Mouse (Mus musculus): ENCODE measurements around the gene Trappc10. TPM values are rescaled to one million over a fixed set of nuclear protein-coding genes. Genes with fewer than 3 reads are reported as not detected.

The Trappc10 gene
- polyA plus RNA-seq, 1 experiment from 2014 or later: 28.4 TPM

DNA sequence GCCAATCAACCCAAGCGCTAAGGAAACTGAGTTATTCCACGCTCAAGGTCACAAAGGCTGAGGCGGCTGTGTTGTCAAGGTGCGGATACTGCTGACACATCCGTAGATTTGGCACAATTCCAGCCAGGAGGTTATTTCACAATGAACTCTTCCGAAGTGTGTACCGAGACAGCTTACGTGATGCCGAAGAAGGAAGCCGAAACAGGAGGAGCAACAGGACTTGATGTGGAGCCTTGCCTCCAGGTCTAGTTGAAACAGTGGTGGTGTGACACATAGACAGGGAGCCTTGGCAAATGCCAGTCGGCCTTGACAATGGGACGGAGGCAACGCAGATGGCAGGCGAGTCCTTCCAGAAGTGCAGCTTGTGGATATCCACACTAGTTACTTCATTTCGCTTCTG lies 86.4 kb downstream of the Trappc10 start:
- H3K4me1 ChIP-seq: peaks cover 9% of the 10 kb centered on the region
- no peaks in the 10 kb centered on the region for H3K9me3 ChIP-seq (replicated peaks)
- H3K4me3 ChIP-seq (replicated peaks): no peak overlapping the region
- no peak overlapping the region for H3K27ac ChIP-seq (replicated peaks)
- 89% methylated on average over 15 of the region's 15 CpGs for WGBS
- peaks cover 19% of the 10 kb centered on the region for H3K36me3 ChIP-seq
- no peak for ATAC-seq (ENCODE audit: low FRiP score)
- no peaks in the 10 kb centered on the region for H3K27me3 ChIP-seq (replicated peaks)
- H3K9ac ChIP-seq (replicated peaks): no peak overlapping the region
- H3K4me2 ChIP-seq: no peak overlapping the region

DNA sequence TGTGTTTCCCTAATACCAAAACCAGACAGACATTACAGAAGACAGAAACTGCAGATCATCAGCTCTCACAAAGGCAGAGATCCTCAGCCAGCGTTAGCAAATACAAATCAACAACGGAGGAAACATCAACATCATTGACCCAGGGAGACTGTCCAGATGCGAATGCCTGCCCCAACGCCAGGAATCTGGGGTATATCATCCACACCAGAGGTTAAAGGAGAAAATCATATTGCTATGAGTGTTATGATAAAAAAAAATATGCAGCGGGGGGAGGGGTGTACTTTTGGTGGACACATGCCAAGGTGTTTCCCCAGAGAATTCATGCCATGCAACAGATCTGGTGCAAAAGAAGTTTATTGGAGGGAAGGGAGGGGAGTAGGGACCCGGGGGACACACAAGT lies 87.5 kb downstream of the Trappc10 start:
- no peaks in the 10 kb centered on the region for H3K27me3 ChIP-seq (replicated peaks)
- no peak overlapping the region for H3K9ac ChIP-seq (replicated peaks)
- no peak overlapping the region for H3K4me3 ChIP-seq (replicated peaks)
- H3K4me2 ChIP-seq: no peak overlapping the region
- no peak for ATAC-seq (ENCODE audit: low FRiP score)
- H3K4me1 ChIP-seq: peaks cover 9% of the 10 kb centered on the region
- peaks cover 9% of the 10 kb centered on the region; the same call in 1 of the 2 replicates for H3K36me3 ChIP-seq
- WGBS: 84% methylated on average over 6 of the region's 6 CpGs
- no peak overlapping the region for H3K27ac ChIP-seq (replicated peaks)
- no peaks in the 10 kb centered on the region for H3K9me3 ChIP-seq (replicated peaks)

DNA sequence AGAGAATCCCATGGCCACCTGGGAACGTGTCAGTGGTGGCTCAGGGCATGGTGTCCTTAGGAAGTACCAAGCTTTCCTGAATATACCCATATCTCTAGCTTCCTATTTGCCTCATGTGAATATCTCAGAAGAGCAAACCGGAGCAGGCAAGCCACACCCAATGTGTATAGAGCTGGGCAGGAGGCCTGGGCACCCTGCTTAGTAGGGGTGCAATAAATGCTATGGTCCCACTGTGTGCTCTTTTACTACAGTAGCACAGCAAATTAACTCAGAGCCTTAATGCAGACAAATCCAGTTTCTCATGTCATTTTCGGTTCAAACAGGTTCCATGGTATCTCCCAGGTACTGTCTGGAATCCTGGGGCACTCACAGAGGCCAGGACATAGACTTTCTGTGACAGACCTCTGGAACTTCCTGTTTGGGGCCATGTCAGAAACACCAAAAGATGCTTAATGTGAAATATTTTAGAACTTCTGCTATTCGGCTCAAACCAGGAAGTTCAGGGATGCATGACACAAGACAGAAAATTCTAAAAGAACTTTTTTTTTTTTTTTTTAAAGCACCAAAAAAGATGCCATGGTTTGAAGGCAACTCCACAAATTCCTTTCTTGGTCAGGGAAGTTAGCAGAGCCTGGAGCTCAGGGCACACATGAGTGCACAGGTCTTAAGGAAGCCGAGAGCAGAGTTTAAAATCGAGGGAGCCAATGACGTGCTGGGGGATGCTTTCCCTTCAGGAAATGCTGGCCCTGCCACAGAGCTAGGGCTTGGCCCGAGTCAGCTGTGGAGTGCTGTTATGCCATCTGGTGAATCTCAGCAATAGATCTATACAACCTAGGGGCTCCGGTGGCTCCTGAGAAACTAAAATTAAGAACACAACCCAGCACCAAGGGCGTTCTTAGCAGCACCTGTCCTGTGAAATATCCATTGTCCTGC lies 95.3 kb downstream of the Trappc10 start:
- WGBS: 76% methylated on average over 10 of the region's 10 CpGs
- no peak for ATAC-seq (ENCODE audit: low FRiP score)
- Histone ChIP-seq H3K36me3 (no peaks in the 10 kb centered on the region), H3K4me2 (no peak overlapping the region), H3K27ac (replicated peaks) (no peak overlapping the region), H3K9ac (replicated peaks) (no peak overlapping the region), H3K4me3 (replicated peaks) (no peak overlapping the region), H3K27me3 (replicated peaks) (no peaks in the 10 kb centered on the region), H3K9me3 (replicated peaks) (no peaks in the 10 kb centered on the region), H3K4me1 (no peaks in the 10 kb centered on the region)

DNA sequence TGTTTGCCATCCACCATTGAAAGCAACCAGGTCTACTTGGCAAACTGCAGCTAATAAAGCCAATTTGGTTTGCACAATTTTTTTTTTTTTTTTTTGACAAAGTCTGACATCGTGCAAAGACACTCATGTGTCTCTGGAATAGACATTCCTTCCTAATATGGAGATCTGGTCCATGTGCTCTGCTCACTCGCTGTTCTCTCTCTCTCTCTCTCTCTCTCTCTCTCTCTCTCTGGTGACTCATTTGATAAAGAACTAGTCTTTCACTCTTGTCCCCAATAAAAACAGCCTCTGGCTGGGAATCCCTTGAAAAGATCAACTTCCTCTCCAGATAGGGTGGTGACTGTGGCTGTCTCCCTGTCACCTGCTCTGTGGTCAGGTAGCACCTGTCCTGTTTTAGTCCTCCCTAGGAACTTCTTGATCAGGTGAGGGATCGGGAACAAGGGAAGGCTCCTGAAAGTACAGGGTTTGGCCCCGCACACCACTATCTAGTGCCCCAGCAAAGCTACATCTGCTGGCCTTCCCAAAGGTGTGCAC lies 96.5 kb downstream of the Trappc10 start:
- H3K27ac ChIP-seq (replicated peaks): no peak overlapping the region
- H3K9ac ChIP-seq (replicated peaks): no peak overlapping the region
- WGBS: 84% methylated on average over 4 of the region's 4 CpGs
- ATAC-seq (ENCODE audit: low FRiP score): no peak
- H3K36me3 ChIP-seq: no peaks in the 10 kb centered on the region
- H3K4me2 ChIP-seq: no peak overlapping the region
- H3K4me1 ChIP-seq: no peaks in the 10 kb centered on the region
- no peaks in the 10 kb centered on the region for H3K27me3 ChIP-seq (replicated peaks)
- H3K9me3 ChIP-seq (replicated peaks): no peaks in the 10 kb centered on the region
- H3K4me3 ChIP-seq (replicated peaks): no peak overlapping the region

DNA sequence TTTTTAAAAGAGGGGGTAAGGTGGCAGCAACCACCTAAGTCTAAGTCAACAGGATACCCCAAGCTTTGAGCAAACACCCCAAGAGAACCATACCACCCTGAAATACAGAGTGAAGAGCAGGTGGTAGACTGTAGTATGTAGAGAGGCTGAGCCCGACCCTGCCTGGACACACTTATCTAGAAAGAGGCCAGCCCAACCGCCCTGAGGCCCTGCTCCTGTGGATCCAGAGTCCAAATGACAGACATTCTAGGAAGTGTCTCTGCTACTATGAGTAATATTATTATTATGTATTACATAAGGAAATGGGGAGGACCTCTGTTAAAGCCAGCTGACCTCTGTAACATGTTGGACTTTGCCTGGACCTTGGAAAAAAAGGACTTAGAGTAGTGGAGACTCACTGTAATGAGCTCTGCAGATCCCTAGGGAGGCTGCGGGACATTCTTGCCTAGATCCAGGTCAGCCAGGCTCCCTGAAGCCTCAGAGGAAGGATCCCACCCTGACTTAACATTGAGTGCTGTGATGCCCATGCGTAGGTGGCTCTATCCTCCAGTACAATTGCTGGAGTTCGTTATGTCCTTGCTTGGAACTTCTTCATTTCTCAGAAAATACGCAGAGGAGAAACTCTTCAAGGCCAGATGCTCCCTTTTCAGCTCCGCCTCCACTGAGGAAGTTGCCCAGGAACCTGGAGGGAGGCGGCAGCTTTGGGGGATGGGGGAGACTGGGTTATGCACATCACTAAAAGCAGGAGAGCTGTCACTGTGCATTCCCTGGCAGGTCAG lies 100.5 kb downstream of the Trappc10 start:
- ATAC-seq (ENCODE audit: low FRiP score): no peak

DNA sequence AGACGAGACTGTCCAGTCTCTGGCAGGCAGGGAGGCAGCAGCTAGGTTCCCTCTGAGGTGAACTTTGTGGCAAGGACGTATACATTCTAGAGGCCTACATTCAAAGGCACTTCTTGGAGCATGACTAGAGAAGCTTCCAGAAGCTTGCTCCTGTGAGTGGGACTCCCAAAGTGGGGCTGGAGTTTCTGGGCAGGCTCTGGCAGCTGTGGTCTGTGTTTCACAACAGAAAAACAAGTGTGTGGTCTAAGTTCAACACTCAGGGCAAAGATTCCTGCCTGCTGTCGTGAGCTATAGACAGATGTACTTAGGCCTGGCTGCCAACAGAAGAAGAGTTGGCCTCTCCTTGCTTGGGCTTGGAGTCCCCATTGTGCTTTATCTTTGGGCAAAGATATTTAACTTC lies 103.6 kb downstream of the Trappc10 start:
- no peak overlapping the region for H3K4me2 ChIP-seq
- H3K4me1 ChIP-seq: no peaks in the 10 kb centered on the region
- no peaks in the 10 kb centered on the region for H3K27me3 ChIP-seq (replicated peaks)
- H3K36me3 ChIP-seq: no peaks in the 10 kb centered on the region
- H3K4me3 ChIP-seq (replicated peaks): no peak overlapping the region
- H3K27ac ChIP-seq (replicated peaks): no peak overlapping the region
- no peak for ATAC-seq (ENCODE audit: low FRiP score)
- H3K9me3 ChIP-seq (replicated peaks): no peaks in the 10 kb centered on the region
- H3K9ac ChIP-seq (replicated peaks): no peak overlapping the region
- 76% methylated on average over 3 of the region's 3 CpGs for WGBS

More for the DNA sequence above, 100.5 kb downstream of the Trappc10 start:
- H3K36me3 ChIP-seq: no peaks in the 10 kb centered on the region
- no peaks in the 10 kb centered on the region for H3K9me3 ChIP-seq (replicated peaks)
- no peak overlapping the region for H3K27ac ChIP-seq (replicated peaks)
- WGBS: 63% methylated on average over 8 of the region's 8 CpGs
- no peaks in the 10 kb centered on the region for H3K27me3 ChIP-seq (replicated peaks)
- H3K4me3 ChIP-seq (replicated peaks): no peak overlapping the region
- H3K4me1 ChIP-seq: no peaks in the 10 kb centered on the region
- H3K4me2 ChIP-seq: no peak overlapping the region
- no peak overlapping the region for H3K9ac ChIP-seq (replicated peaks)

DNA sequence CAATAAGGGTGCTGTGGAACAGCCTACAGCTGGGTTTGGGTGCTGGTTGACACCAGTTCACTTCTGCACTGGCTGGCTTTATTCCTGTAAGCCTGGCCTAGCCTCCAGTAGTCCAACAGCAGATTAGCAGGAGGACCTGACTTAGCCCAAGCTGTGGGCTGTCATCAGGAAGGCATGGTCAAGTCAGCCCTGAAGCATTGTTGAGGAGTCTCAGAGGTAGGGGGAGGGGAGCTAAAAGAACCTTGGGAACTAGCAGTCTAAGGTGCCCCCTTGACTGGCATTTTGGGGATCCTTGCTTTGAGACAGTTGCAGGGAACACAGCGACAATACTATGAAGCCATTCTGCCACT lies 104.2 kb downstream of the Trappc10 start:
- Histone ChIP-seq H3K4me3 (replicated peaks) (no peak overlapping the region), H3K27me3 (replicated peaks) (no peaks in the 10 kb centered on the region), H3K9me3 (replicated peaks) (no peaks in the 10 kb centered on the region), H3K9ac (replicated peaks) (no peak overlapping the region), H3K36me3 (no peaks in the 10 kb centered on the region), H3K4me1 (peaks cover 3% of the 10 kb centered on the region), H3K27ac (replicated peaks) (no peak overlapping the region), H3K4me2 (no peak overlapping the region)
- ATAC-seq (ENCODE audit: low FRiP score): no peak
- WGBS: 100% methylated on average over 1 of the region's 1 CpGs

DNA sequence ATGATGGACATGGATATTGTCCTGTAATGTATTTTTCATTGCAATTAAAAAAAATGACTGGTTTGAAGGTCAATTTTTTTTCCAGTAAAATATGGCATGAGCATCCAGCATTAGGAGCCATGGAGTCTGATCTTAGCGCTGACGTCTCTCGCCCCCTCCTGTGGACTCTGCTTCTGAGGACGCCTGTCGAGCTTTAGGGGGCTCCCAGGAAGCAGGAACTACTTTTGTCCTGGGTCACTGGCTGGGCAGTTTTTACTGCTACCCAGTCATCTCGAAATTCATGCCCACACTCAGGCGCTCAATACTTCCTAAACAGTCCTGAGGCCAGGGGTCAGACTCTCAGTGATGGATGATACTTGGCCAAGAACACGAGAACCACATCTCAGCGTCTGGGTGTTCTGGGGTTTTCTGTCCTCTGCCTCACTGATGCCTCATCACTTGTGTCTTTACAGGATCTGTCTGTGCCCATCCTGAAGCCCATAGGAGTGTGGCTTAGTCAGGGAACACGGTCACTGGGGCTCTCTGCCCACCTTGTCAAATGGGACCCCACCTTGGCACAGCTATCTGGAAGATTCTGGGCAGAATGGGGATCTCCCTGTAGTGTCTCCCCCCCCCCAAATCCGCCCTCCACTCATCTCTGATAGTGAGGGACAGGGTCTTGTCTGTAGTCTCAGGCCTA lies 104.7 kb downstream of the Trappc10 start:
- H3K27me3 ChIP-seq (replicated peaks): no peaks in the 10 kb centered on the region
- 69% methylated on average over 11 of the region's 11 CpGs for WGBS
- no peak overlapping the region for H3K9ac ChIP-seq (replicated peaks)
- no peak for ATAC-seq (ENCODE audit: low FRiP score)
- no peak overlapping the region for H3K27ac ChIP-seq (replicated peaks)
- H3K36me3 ChIP-seq: no peaks in the 10 kb centered on the region
- no peak overlapping the region for H3K4me2 ChIP-seq
- H3K4me3 ChIP-seq (replicated peaks): no peak overlapping the region
- peaks cover 8% of the 10 kb centered on the region for H3K4me1 ChIP-seq
- H3K9me3 ChIP-seq (replicated peaks): no peaks in the 10 kb centered on the region

DNA sequence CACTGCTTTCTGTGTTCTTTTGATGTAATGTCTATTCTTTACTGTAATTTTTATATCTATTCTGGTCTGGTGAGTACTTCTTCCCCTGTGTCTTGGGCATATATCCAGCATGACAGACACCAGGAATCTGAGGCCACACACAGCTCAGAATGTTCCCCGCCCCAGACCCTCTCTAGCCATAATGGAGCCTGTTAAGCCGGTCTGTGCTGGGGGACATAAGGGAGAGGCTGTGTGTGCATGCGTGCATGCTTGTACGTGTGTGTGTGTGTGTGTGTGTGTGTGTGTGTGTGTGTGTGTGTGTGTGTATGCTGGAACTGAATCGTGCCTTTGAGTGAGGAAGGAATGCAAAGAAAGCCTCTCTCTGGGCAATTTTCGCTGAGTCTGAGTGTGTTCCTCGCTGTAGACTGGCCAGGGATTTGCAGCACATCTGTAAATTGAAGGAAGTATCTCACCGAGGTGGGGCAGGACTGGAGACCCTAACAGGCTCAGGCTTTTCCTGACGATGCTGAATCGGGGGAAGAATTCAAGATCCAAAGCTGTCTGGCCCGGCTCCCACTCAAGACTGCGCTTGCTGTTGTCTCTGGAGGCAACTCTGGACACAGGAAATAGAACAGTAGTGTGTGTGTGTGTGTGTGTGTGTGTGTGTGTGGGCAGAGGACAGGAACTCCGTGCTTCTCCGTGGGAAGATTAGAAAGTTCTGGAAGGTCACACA lies 105.5 kb downstream of the Trappc10 start:
- Histone ChIP-seq H3K27me3 (replicated peaks) (no peaks in the 10 kb centered on the region), H3K4me3 (replicated peaks) (no peak overlapping the region), H3K27ac (replicated peaks) (no peak overlapping the region), H3K4me1 (peaks cover 12% of the 10 kb centered on the region), H3K9ac (replicated peaks) (no peak overlapping the region), H3K9me3 (replicated peaks) (no peaks in the 10 kb centered on the region), H3K36me3 (no peaks in the 10 kb centered on the region), H3K4me2 (0 out of 2 replicates have a peak overlapping the region, but pooled peaks have one; percentile 3)
- WGBS: 68% methylated on average over 14 of the region's 14 CpGs
- no peak for ATAC-seq (ENCODE audit: low FRiP score)

DNA sequence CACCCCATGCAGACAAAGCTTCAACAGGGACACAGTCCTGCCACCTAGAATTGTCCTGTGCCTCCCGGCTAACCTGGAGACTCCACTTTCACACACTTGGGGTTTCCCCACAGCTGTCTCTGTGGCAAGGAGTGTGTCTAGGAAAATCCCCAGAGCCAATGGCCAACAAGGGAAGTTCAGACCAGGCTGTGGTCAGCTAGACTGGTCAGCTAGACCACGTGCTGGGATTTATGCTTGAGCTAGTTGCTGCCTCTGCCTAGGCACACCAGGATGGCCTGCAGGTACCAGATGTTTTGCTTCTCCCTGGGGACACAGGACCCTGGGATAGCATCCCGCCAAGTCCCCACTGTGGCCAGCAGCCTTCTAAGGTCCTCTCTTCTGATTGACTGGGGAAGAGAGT lies 107.2 kb downstream of the Trappc10 start:
- no peak for ATAC-seq (ENCODE audit: low FRiP score)
- Histone ChIP-seq H3K9ac (replicated peaks) (no peak overlapping the region), H3K4me2 (no peak overlapping the region), H3K36me3 (no peaks in the 10 kb centered on the region), H3K27me3 (replicated peaks) (no peaks in the 10 kb centered on the region), H3K9me3 (replicated peaks) (no peaks in the 10 kb centered on the region), H3K4me1 (peaks cover 12% of the 10 kb centered on the region), H3K4me3 (replicated peaks) (no peak overlapping the region), H3K27ac (replicated peaks) (no peak overlapping the region)
- 94% methylated on average over 3 of the region's 3 CpGs for WGBS

Data from neural tube, embryonic 15.5 days (tissue).